Mouse (Mus musculus): ENCODE measurements around the gene Tmem30c. TPM values are rescaled to one million over a fixed set of nuclear protein-coding genes. Genes with fewer than 3 reads are reported as not detected.

Tmem30c gene
- 1.1 TPM in 2 replicates for polyA plus RNA-seq (2012; rRNA removed)

GRCm38 (mm10) chr16:57292765-57293164 lies at the start of gene Tmem30c:
TSS of gene Tmem30c (minus strand) at chr16:57292865.
- Histone ChIP-seq H3K27ac (ENCODE audit: insufficient read depth, low read length) (no peak within 1 kb of the TSS), H3K4me1 (ENCODE audit: control insufficient read depth, insufficient read depth, low read length) (no peaks in the 10 kb centered on the region), H3K4me3 (replicated peaks; ENCODE audit: insufficient read depth, low read depth, low read length) (no peak within 1 kb of the TSS), H3K27me3 (ENCODE audit: control insufficient read depth, insufficient read depth, low read length) (no peaks in the 10 kb centered on the region)
- TF ChIP-seq CTCF (IDR thresholded peaks at IDR 0.05; ENCODE audit: borderline replicate concordance, insufficient read depth, low read depth, low read length) (no peak), POLR2A (IDR thresholded peaks at IDR 0.05; ENCODE audit: borderline replicate concordance, insufficient read depth, low read length) (no peak)
- 52% methylated on average over 2 of the region's 2 CpGs for WGBS
- DNase-seq: no peak

DNA sequence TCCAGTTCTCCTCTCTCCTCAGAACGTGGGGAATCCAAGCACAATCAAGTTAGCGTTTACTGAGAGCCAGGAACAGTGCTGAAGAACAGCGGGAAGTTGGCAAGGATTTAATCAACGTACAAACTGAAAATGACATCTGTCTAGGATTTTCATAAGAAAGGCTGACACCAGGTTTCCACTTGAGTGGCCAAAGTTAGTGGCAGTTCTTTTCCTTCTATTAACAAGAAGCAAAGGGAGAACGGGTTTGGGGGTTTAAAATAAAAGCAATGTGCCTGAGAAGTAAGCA lies 47.9 kb upstream of the Tmem30c start:
- DNase-seq: no peak
- WGBS: 8% methylated on average over 5 of the region's 5 CpGs
- Histone ChIP-seq H3K4me3 (replicated peaks; ENCODE audit: insufficient read depth, low read depth, low read length) (no peak overlapping the region), H3K27me3 (ENCODE audit: control insufficient read depth, insufficient read depth, low read length) (no peaks in the 10 kb centered on the region), H3K4me1 (ENCODE audit: control insufficient read depth, insufficient read depth, low read length) (no peaks in the 10 kb centered on the region), H3K27ac (ENCODE audit: insufficient read depth, low read length) (no peak overlapping the region)
- TF ChIP-seq POLR2A (IDR thresholded peaks at IDR 0.05; ENCODE audit: borderline replicate concordance, insufficient read depth, low read length) (no peak), CTCF (IDR thresholded peaks at IDR 0.05; ENCODE audit: borderline replicate concordance, insufficient read depth, low read depth, low read length) (no peak)

DNA sequence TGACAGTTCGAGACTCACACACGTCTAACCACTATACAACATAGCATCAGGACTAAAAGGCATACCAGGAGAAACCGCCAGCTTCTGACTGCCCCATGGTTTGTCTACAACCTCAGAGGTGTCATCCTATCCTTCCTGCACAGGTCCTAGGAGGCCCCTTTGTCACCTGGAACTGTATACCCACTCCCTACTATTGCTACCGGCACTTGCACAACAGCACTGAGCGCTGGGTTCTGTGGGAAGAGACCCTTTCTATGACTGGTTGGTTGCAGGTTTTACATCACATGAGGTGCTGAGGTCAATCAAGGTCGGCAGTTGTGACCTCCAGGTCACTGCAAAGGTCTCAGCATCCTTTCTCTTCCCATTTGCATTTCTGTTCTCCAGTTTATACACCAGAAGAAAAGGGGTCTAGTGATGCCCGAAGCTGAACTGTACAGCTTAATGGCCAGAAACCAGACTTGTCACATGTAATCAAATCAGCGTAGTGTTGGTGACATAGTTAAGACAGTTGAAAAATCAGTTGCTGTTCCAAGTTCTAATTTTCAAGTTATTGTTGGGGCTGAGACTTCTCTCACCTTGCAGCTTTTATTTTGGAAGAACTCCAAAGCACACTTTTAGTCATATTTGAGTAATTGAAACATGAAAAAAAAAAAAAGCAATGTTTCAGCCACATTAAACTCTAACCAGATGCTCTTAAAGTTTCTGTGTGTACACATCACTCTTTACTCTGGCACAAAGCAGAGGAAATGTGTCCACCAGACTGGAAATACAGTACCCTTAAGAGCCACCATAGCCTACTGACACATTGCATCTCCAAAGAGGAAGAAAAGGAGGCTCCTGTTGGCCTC lies 47.3 kb upstream of the Tmem30c start:
- 58% methylated on average over 8 of the region's 8 CpGs for WGBS
- no peak for DNase-seq

DNA sequence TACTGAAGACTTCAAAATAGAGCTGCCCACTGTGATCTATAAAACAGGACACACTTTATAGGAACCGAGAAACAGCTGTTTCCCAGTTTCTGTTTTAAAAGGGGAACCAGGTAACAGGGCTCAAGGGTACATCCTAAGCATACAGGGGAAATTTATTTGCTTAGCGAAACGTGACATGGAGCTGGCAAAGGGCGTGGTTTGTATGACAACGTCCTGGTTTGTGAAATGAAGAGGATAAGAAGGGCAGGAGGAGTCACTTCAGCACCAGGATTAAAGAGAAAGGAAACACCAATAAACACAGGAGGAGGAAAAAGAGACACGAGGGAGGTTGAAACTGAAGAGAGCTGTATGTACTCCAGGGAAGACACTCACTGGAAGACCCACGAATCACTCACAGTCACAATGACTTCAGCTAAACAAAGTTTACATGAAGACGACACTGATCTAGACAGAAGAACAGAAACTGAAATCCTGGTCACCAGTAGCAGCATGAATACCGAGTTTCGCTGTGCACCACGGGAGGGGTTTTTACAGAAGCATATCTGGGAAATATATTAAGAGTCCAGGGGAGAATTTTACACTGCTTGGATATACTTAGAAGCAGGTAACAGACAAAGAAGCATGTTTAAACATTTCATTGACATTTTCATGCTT lies 44.2 kb upstream of the Tmem30c start:
- no peak for DNase-seq
- TF ChIP-seq POLR2A (IDR thresholded peaks at IDR 0.05; ENCODE audit: borderline replicate concordance, insufficient read depth, low read length) (no peak), CTCF (IDR thresholded peaks at IDR 0.05; ENCODE audit: borderline replicate concordance, insufficient read depth, low read depth, low read length) (no peak)
- WGBS: 78% methylated on average over 11 of the region's 11 CpGs
- H3K27ac ChIP-seq (ENCODE audit: insufficient read depth, low read length): no peak overlapping the region
- H3K4me1 ChIP-seq (ENCODE audit: control insufficient read depth, insufficient read depth, low read length): no peaks in the 10 kb centered on the region
- H3K27me3 ChIP-seq (ENCODE audit: control insufficient read depth, insufficient read depth, low read length): no peaks in the 10 kb centered on the region
- no peak overlapping the region for H3K4me3 ChIP-seq (replicated peaks; ENCODE audit: insufficient read depth, low read depth, low read length)

More for the DNA sequence above, 47.3 kb upstream of the Tmem30c start:
- no peak overlapping the region for H3K4me3 ChIP-seq (replicated peaks; ENCODE audit: insufficient read depth, low read depth, low read length)
- TF ChIP-seq POLR2A (IDR thresholded peaks at IDR 0.05; ENCODE audit: borderline replicate concordance, insufficient read depth, low read length) (no peak), CTCF (IDR thresholded peaks at IDR 0.05; ENCODE audit: borderline replicate concordance, insufficient read depth, low read depth, low read length) (no peak)
- H3K4me1 ChIP-seq (ENCODE audit: control insufficient read depth, insufficient read depth, low read length): no peaks in the 10 kb centered on the region
- H3K27me3 ChIP-seq (ENCODE audit: control insufficient read depth, insufficient read depth, low read length): no peaks in the 10 kb centered on the region
- H3K27ac ChIP-seq (ENCODE audit: insufficient read depth, low read length): no peak overlapping the region

- 89% methylated on average over 7 of the region's 7 CpGs for WGBS
- no peaks in the 10 kb centered on the region for H3K27me3 ChIP-seq (ENCODE audit: control insufficient read depth, insufficient read depth, low read length)
- no peak overlapping the region for H3K27ac ChIP-seq (ENCODE audit: insufficient read depth, low read length)
- no peak for TF ChIP-seq CTCF (IDR thresholded peaks at IDR 0.05; ENCODE audit: borderline replicate concordance, insufficient read depth, low read depth, low read length)
- TF ChIP-seq POLR2A (IDR thresholded peaks at IDR 0.05; ENCODE audit: borderline replicate concordance, insufficient read depth, low read length): no peak
- no peaks in the 10 kb centered on the region for H3K4me1 ChIP-seq (ENCODE audit: control insufficient read depth, insufficient read depth, low read length)
- no peak overlapping the region for H3K4me3 ChIP-seq (replicated peaks; ENCODE audit: insufficient read depth, low read depth, low read length)
- no peak for DNase-seq
These were observed 39.6 kb upstream of the Tmem30c start for GRCm38 (mm10) chr16:57332301-57332700.

DNA sequence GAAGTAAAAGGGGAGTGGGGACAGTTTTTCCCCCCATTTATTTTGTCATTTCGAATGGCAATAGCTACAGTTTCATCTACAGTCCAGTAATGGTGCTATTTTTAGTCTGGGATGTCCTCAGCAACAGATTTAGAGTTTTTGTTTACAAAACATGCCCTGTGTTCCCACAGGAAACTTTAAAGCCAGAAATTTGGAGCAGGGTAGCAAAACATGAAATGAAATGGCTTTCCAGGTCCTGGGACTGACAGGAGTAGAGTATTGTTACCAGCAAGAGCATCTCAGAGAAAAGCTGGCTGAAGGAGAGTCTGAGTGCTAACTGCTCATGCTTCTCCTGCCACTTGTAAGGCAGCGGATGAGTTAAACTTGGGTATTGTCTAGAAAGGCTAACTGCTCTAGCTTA lies 37.4 kb upstream of the Tmem30c start:
- Histone ChIP-seq H3K27ac (ENCODE audit: insufficient read depth, low read length) (no peak overlapping the region), H3K4me3 (replicated peaks; ENCODE audit: insufficient read depth, low read depth, low read length) (no peak overlapping the region), H3K27me3 (ENCODE audit: control insufficient read depth, insufficient read depth, low read length) (no peaks in the 10 kb centered on the region), H3K4me1 (ENCODE audit: control insufficient read depth, insufficient read depth, low read length) (no peaks in the 10 kb centered on the region)
- TF ChIP-seq POLR2A (IDR thresholded peaks at IDR 0.05; ENCODE audit: borderline replicate concordance, insufficient read depth, low read length) (no peak), CTCF (IDR thresholded peaks at IDR 0.05; ENCODE audit: borderline replicate concordance, insufficient read depth, low read depth, low read length) (no peak)
- WGBS: 87% methylated on average over 2 of the region's 2 CpGs
- no peak for DNase-seq

- 90% methylated on average over 8 of the region's 8 CpGs for WGBS
These were observed 36.4 kb upstream of the Tmem30c start for GRCm38 (mm10) chr16:57329028-57329427.

DNA sequence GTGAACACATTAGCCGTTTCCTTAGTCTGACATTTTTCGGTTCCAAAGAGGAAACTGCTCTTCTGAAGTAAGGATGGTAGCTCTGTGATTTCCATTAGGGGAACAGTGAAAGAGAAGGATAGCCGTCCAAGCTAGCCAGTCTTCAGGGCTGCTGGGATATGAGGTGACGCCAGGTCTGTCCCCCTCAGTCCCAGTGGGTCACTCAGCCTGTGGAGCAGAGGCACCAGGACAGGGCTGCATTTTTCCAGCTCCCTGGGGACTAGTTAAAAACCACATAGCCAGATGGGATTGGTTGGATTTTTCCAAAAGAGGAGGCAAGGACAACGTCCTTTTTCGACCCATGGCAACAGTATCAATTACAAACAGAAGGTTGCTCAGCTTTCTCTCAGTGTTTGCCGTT lies 34.3 kb upstream of the Tmem30c start:
- no peak for DNase-seq
- WGBS: 64% methylated on average over 7 of the region's 7 CpGs
- no peaks in the 10 kb centered on the region for H3K4me1 ChIP-seq (ENCODE audit: control insufficient read depth, insufficient read depth, low read length)
- H3K27me3 ChIP-seq (ENCODE audit: control insufficient read depth, insufficient read depth, low read length): no peaks in the 10 kb centered on the region
- no peak overlapping the region for H3K27ac ChIP-seq (ENCODE audit: insufficient read depth, low read length)
- no peak for TF ChIP-seq CTCF (IDR thresholded peaks at IDR 0.05; ENCODE audit: borderline replicate concordance, insufficient read depth, low read depth, low read length)
- TF ChIP-seq POLR2A (IDR thresholded peaks at IDR 0.05; ENCODE audit: borderline replicate concordance, insufficient read depth, low read length): no peak
- H3K4me3 ChIP-seq (replicated peaks; ENCODE audit: insufficient read depth, low read depth, low read length): no peak overlapping the region

More at GRCm38 (mm10) chr16:57329028-57329427, 36.4 kb upstream of the Tmem30c start:
- H3K27ac ChIP-seq (ENCODE audit: insufficient read depth, low read length): no peak overlapping the region
- no peak for DNase-seq
- H3K4me3 ChIP-seq (replicated peaks; ENCODE audit: insufficient read depth, low read depth, low read length): no peak overlapping the region
- no peaks in the 10 kb centered on the region for H3K4me1 ChIP-seq (ENCODE audit: control insufficient read depth, insufficient read depth, low read length)
- TF ChIP-seq POLR2A (IDR thresholded peaks at IDR 0.05; ENCODE audit: borderline replicate concordance, insufficient read depth, low read length) (no peak), CTCF (IDR thresholded peaks at IDR 0.05; ENCODE audit: borderline replicate concordance, insufficient read depth, low read depth, low read length) (no peak)
- H3K27me3 ChIP-seq (ENCODE audit: control insufficient read depth, insufficient read depth, low read length): no peaks in the 10 kb centered on the region

Data from cerebellum, adult 2 months (tissue).